Mouse (Mus musculus) frontal cortex, postnatal 10 days (tissue): ENCODE data around the gene Bbc3.

ENCODE experiments used
- DNase-seq, 2 experiments: peaks; one replicate each; pipeline ENCODE4 v3.0.0; 2022; ENCODE audit warnings: low spot score in 2 of 2, mixed read lengths in 1 of 2

Gene Bbc3

DNA sequence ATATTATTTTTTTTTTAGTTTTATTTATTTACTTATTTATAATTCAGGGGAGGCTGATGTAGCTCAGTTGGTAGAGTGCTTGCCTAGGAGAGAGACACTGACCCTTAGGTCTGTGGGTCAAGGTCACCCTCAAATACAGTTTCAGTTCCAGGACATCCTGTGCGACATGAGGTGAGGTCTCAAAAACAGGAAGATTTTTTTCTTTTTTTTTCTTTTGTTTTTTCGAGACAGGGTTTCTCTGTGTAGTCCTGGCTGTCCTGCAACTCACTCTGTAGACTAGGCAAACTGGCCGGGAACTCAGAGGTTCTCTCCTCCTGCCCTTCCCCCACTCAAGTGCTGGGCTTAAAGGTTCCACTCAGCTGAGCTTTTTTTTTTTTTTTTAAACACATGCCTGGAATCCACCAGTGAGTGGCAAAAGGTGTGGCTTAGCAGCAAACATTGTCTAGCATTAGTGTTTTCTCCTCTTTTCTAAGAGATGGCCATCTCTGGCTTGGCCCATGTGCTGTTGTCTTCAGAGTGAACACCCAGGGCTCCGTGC is 7.1 kb downstream of the Bbc3 start:
- no peak for DNase-seq

DNA sequence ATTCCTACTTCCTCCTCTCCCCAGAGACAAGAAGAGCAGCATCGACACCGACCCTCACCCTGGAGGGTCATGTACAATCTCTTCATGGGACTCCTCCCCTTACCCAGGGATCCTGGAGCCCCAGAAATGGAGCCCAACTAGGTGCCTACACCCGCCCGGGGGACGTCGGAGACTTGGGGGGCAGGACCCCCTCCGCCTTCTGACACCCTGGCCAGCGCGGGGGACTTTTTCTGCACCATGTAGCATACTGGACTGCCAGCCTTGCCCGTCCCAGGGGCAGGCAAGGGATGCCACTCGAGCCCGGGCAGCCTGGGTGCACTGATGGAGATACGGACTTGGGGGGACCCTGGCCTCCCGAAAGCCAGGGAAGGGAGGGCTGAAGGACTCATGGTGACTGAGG is 8.9 kb downstream of the Bbc3 start:
- no peak for DNase-seq

DNA sequence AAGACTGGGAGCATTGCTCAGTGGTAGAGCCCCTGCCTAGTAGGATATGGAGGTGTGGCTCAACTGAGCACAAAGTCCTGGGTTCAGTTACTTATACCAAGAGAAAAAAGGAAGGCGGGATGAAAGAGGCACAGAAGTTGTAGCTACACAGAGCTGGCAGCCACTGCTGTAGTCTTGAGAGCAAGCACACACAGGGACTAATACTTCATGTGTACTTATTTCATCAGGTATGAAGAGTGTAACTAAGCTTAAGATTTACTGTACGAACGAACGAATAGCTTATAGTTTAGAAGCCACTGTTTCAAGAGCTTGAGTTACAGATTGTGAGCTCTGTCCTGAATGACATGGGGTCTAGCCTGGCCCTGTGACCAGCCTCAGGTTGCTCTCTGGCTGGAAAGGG is 11.0 kb downstream of the Bbc3 start:
- no peak for DNase-seq

DNA sequence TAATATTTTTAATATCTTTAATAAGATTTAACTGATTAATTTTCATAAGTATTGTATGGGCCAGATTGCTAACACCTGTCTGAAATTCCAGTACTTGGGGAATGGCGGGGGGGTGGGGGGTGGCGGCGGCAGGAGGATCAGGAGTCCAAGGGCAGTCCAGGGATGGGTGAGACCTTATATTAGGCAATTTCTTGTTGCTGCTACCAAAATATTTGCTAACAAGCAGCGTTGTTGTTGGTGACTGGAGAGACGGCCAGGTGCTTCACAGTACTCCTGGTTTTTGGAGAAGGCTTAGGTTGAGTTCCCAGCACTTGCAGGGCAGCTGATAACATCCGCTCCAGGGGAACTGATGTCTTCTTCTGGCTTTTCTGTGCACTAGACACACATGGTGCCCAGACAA is 12.3 kb downstream of the Bbc3 start:
- no peak for DNase-seq

DNA sequence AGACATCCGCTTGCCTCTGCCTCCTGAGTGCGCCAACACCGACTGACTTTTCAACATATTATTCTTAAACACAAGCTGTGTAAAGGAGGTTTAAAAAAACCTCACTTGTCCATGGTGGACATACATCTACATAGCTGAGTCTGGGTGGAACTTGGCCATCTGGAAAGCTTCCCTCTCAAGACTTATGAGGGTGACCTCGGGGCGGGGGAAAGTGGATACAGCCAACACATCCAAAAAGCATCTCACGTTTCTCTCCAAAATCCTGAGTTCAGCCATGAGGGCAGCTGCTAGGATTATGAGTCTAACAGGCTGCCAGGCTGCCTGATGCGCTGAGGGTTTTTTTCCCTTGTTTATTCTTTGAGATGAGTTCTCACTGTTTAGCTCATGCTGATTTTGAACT is 16.5 kb downstream of the Bbc3 start:
- DNase-seq: no peak

DNA sequence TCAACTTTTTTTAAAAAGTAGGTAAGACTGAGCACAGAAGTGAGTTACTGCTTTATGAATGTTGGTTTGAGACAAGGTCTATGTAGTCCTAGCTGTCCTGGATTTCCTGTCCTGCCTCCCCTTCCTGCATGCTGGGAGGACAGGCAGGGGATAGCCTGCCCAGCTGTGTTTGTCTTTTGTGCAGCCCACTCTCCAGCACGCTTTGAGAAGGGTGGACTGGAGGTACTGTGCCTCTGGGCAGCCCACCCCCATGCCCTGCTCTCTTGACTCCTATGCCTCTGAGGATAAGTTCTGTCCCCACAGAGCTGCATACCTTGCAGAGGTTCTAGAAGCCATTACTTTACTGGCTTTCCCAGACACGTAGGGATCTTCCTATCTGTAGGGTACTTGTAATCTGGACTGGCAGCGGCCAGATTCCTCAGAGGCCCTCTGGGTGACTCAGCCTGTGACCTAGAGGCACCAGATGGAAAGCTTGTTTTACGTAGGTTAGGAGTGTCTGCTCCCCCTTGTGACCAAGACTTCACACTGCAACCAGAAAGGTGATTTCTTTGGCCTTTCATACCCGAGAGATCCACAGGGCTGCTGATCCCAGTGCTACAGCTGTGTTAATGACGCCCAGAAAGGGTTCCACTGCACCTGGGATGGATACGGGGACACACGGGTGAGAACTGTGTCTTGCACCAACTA is 17.9 kb downstream of the Bbc3 start:
- peak in 1 of 2 experiments; percentile 37 for DNase-seq

DNA sequence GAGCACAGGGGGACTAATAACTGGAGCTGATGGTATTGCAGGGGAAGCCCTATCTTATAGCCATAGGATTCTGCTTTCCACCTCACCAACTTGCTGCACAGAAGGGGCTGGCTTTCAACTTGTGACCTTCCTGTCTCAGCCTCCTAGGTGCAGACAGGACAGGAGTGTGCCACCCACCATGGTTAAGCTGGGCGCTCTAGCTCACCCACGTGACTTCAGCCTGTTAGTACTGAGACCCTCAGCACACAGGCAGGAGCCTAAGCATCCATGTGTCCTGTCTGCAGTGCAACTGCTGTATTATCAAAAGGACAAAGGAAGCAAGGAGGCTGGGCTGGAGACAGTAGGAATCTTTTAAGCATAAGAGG is 18.4 kb downstream of the Bbc3 start:
- DNase-seq: no peak

DNA sequence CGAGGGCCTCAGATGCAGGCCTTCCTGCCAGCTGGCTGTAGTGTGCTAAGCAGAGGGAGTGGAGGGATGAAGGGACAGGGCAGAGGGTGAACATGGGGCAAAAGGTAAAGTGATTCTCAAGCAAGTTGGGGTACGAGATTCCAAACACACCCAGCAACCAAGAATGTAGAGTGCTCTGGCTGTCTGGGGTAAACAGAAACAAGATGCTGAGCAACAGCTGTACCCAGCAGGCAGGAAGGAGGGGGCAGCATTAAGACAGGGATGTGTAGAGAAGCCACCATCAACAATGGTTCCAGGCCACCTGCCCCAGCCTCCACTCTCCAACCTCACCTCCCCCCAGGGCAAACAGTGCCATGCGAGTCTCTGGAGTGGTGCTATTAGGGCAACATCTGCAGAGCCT is 21.0 kb downstream of the Bbc3 start:
- no peak for DNase-seq

DNA sequence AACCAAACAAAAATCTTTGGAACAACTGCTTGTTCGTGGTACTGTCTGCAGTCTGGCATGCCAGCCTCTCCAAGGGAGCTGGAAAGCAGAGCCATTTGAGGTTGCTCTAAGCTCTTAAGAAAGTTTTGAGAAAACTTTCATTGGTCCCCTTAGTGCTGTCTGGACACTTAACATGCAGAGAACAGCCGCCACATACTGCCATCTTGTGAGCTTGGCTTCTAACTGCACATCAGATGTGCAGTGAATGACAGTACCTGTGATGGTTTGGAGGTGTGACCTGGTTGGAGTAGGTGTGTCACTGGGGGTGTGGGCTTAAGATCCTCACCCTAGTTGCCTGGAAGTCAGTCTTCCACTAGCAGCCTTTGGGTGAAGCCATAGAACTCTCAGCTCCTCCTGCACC is 29.5 kb downstream of the Bbc3 start:
- no peak for DNase-seq

DNA sequence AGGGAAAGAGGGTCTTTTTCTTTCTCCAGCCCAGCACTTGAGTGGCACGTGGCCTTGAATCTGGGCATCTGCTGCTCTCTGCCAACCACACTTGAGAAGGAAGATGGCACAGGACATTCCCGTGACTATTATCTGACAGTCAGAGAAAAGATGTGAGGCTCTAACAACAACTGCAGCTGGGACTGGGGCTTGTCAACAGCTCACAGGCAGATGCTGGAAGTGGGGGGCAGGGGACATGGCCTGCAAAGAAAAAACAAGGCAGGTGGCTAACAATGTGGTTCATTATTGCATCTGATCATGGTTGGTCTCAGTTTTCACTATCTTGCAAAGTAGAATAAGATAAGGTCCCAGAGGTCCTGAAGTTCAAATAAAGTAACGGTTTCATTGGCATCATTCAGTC is 36.4 kb downstream of the Bbc3 start:
- no peak for DNase-seq

DNA sequence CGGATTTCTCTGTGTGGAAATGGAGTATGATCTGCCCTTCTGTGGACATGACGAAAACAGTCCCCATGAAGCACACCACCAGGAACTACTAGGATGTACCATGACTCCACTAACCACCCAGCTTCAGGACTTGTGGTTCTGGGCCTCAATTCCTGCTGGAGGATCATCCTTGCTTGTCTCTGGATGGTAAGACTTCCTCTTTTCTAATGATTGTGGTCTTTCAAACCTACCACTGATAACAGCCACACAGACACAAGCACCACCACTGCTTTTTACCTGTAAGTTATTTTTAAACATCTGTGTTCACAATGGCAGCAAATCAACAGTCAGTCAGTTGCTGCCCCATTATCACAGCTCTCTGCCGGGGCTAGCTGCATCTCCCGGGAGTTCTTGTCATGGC is 37.1 kb downstream of the Bbc3 start:
- no peak for DNase-seq

DNA sequence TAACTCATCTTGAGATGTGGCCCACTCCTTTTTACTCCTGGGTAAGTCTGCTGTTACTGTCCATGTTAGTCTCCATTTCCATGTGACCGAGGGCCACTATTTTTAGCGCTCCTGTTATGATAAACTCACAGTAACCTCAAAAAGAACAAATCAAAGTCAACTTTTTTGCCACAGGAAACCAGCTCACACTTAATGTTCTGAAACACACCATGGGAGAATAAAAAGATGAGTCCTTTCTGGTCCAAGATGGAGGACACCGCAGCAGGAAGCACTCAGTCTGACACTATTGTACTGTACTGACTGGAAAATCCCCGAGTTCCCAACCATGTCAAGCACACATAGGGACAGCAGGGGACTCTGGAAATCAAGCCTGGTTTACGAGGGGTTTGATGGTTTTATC is 41.8 kb downstream of the Bbc3 start:
- DNase-seq: no peak

DNA sequence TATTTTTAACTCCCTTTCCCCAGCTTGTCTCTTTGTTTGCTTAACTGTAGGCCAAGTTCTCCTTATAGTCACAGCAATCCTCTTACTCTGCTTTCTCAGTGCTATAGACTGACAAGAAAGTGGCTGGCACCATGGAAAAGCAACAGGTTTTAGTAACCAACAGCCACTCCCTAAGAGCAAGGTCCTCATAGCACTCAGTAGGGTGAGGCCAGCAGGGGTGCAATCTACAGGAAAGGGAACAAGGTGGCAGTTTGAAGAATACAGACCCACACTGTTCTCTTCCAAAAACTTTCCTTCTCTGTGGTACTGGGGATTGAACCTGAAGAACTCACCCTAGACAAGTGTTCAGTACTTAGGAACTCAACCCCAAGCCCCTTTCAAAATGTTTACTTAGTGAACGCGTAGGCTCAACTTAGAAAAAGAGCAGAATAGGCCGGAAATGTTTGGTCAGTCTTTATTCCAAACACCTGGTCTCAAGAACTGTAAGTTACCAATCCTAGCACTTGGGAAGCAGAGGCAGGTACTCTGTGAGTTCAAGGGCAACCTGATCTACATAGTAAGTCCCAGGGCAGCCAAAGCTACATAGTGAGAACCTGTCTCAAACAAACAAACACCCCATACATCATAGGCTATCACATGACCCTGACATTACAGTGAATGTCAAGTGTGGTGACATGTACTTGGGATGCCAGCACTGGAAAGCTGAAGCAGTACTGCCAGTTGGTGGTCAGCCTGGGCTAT is 47.8 kb downstream of the Bbc3 start:
- no peak for DNase-seq

DNA sequence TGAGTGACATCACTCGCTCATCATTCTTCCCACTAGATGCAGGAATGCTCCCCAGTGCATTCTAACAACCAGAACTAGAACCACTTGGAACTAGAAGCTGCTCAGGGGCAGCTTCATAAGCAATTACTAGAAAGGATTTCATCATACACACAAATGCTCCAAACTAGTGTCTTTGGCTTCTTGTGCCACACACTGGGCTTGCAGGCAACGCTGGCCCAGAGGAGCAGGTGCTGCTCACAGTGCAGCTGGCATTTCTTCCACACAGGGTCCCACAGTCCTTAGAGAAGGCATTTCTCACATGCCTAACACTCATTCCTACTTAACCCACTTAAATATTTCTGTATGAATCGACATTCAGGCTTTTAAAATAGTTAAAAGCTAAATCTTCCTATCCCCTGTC is 49.4 kb downstream of the Bbc3 start:
- DNase-seq: no peak

DNA sequence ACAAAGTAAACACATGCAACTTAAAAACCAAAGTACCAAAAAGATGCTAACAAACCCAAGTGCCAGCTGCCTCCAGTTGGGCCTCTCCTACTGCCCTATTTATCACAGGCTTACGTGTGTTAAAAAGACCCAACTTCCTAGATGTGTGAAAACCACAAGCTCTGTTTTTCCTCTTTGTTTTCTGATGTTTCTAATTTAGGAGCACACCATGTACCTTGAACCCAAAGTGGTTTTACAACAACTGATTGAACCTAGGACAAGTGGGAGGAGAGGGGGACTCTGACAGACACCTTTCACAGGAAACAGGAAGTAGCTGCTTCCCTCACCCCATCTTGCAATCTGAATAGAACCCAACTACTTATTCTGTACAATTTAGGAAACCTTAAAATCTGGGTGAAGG is 56.1 kb downstream of the Bbc3 start:
- DNase-seq: no peak

DNA sequence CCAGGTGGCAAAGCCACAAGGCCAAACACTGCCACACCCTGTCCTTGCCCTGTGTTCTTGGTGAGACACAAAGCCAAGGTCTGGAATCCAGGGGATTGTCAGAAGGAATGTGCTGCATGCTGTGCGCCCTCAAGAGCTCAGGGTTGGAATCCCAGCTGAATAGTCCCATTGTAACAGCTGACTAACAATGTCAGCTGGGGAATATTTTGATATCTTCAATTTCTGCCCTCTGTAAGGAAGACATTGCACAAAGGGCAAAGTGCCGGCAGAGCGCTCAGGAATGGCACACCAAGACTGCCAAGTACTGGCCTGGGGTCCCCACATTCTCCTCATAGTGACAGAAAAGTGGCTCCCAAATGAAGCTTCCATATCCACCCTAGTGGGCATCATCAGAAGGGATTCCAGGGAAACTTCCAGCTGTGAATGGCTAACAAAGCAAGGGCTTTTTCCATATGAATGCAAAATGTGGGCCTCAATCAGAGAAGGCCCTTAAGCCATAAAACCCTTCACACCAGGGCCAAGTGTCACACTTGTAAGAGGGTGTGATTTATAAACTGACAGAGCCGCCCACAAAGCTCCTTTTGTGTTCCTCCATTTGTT is 56.8 kb downstream of the Bbc3 start:
- no peak for DNase-seq

DNA sequence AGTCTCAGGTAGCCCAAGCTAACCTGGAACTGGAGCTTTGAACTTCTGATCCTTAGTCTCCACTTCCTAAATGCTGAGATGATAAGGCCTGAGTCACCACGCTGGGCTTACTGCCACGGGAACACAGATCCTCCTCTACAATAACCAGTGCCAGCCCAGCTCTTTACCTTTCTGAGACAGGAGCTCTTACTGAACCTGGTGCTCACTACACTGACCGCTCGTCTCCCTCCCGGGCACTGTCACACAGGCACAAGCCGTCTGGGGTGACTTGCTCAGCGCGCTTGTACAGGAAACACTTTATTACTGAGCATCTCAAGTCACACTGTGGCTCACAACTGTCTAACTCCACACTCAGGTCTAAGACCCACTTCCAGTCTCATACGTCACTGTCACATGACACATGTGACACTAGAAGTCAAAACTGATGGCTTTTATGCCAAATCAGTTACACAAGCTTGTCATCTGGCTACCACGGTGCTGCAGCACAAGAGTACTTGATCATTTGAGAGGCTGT is 58.0 kb downstream of the Bbc3 start:
- DNase-seq: no peak

DNA sequence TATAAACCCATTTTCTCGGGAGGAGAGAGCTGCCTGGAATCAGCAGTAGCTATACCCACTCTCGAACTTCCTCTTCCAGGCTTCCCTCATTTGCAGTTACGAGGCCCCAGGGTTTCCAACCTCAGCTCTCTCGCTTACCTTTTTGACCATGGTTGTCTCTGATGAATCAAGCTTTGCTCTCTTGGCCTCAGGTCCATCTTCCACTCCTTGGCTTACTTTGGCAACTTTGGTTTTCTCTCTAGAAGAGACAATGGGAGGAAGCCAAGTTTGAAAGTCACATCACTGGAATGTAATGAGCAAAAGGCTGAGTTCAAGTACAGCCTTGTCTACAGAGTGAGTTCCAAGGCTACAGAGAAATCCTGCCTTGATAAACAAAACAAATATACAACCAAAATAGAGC is 58.5 kb downstream of the Bbc3 start:
- DNase-seq: no peak
